Mouse (Mus musculus) frontal cortex, adult 2 months (tissue): ENCODE measurements at regions not wholly inside any gene's neighbourhood (a gene's known extent, or its start where the extent isn't known, plus 50 kb on each side); places are given as distances from the start of the nearest gene placed in this dataset.

Experiments
- DNase-seq, 2 experiments: peaks; one replicate each; pipeline ENCODE4 v3.0.0; 2022; ENCODE audit warnings: low spot score in 1 of 2; ENCODE audit errors: extremely low spot score in 1 of 2

- no peak for DNase-seq
Observed at GRCm38 (mm10) chr5:12922889-12923288, 202.3 kb upstream of the Sema3a start.

GRCm38 (mm10) chr5:12925466-12925865 is 199.7 kb upstream of the Sema3a start:
- no peak for DNase-seq

- DNase-seq = no peak
Observed at GRCm38 (mm10) chr5:12926289-12926688, 198.9 kb upstream of the Sema3a start.

- DNase-seq = no peak
Observed at GRCm38 (mm10) chr5:12927247-12927646, 198.0 kb upstream of the Sema3a start.

GRCm38 (mm10) chr5:12937052-12937451 is 188.2 kb upstream of the Sema3a start:
- no peak for DNase-seq

- no peak for DNase-seq
Observed at GRCm38 (mm10) chr5:12938162-12938852, 186.9 kb upstream of the Sema3a start.

GRCm38 (mm10) chr5:12944554-12944953 is 180.7 kb upstream of the Sema3a start:
- DNase-seq = no peak

GRCm38 (mm10) chr5:12948472-12948871 is 176.7 kb upstream of the Sema3a start:
- DNase-seq = no peak

GRCm38 (mm10) chr5:12970987-12971386 is 154.2 kb upstream of the Sema3a start:
- DNase-seq = no peak

GRCm38 (mm10) chr5:12973701-12974100 is 151.5 kb upstream of the Sema3a start:
- no peak for DNase-seq

- DNase-seq = no peak
Observed at GRCm38 (mm10) chr5:12976015-12976742, 149.0 kb upstream of the Sema3a start.

GRCm38 (mm10) chr5:12977875-12978274 is 147.3 kb upstream of the Sema3a start:
- DNase-seq = no peak

GRCm38 (mm10) chr5:12993826-12994225 is 131.4 kb upstream of the Sema3a start:
- DNase-seq = no peak

GRCm38 (mm10) chr5:12997440-12997839 is 127.8 kb upstream of the Sema3a start:
- DNase-seq = no peak

GRCm38 (mm10) chr5:13007132-13007531 is 118.1 kb upstream of the Sema3a start:
- no peak for DNase-seq

GRCm38 (mm10) chr5:13022270-13022669 is 102.9 kb upstream of the Sema3a start:
- no peak for DNase-seq

GRCm38 (mm10) chr5:13033332-13033731 is 91.9 kb upstream of the Sema3a start:
- no peak for DNase-seq

- DNase-seq = no peak
Observed at GRCm38 (mm10) chr5:13036127-13036526, 89.1 kb upstream of the Sema3a start.

GRCm38 (mm10) chr5:13058883-13059423 is 66.3 kb upstream of the Sema3a start:
- no peak for DNase-seq

GRCm38 (mm10) chr5:13066942-13067341 is 58.3 kb upstream of the Sema3a start:
- no peak for DNase-seq
